Mouse (Mus musculus) adrenal gland, adult 8-10 months (tissue): ENCODE data around the gene Mrm3. TPM values are rescaled to one million over a fixed set of nuclear protein-coding genes. Genes with fewer than 3 reads are reported as not detected.

Source experiments
- DNase-seq: peaks from one replicate; pipeline ENCODE4 v3.0.0; 2022
- total RNA-seq, 4 experiments: library from RNA; stranded (reverse); gene quantifications; 2 replicates each; pipeline ENCODE4 v1.2.4; 2022

Gene Mrm3
- total RNA-seq, 4 experiments from 2014 or later, result 18.3 to 23.6 (median 20.1) TPM

GRCm38 (mm10) chr11:76253145-76253917 lies 9.8 kb downstream of the Mrm3 start:
- DNase-seq, result peak; percentile 74

GRCm38 (mm10) chr11:76253918-76254264 lies 10.4 kb downstream of the Mrm3 start:
- no peak for DNase-seq

- peak; percentile 61 for DNase-seq
Observed at GRCm38 (mm10) chr11:76255431-76256001, 12.0 kb downstream of the Mrm3 start.

- no peak for DNase-seq
Observed at GRCm38 (mm10) chr11:76256129-76256528, 12.6 kb downstream of the Mrm3 start.

GRCm38 (mm10) chr11:76257386-76257785 lies 13.9 kb downstream of the Mrm3 start:
- no peak for DNase-seq

- no peak for DNase-seq
Observed at GRCm38 (mm10) chr11:76258511-76258910, 15.0 kb downstream of the Mrm3 start.

- DNase-seq, result no peak
Observed at GRCm38 (mm10) chr11:76260208-76261050, 16.9 kb downstream of the Mrm3 start.

GRCm38 (mm10) chr11:76261224-76261623 lies 17.7 kb downstream of the Mrm3 start:
- no peak for DNase-seq

GRCm38 (mm10) chr11:76262611-76263351 lies 19.3 kb downstream of the Mrm3 start:
- DNase-seq, result no peak

GRCm38 (mm10) chr11:76267550-76267949 lies 24.0 kb downstream of the Mrm3 start:
- no peak for DNase-seq

GRCm38 (mm10) chr11:76268001-76268459 lies 24.5 kb downstream of the Mrm3 start:
- DNase-seq, result no peak

- DNase-seq, result no peak
Observed at GRCm38 (mm10) chr11:76268521-76269065, 25.1 kb downstream of the Mrm3 start.

- no peak for DNase-seq
Observed at GRCm38 (mm10) chr11:76272440-76272839, 28.9 kb downstream of the Mrm3 start.

GRCm38 (mm10) chr11:76278960-76279852 lies 35.7 kb downstream of the Mrm3 start:
- no peak for DNase-seq

GRCm38 (mm10) chr11:76279971-76280370 lies 36.5 kb downstream of the Mrm3 start:
- no peak for DNase-seq

- DNase-seq, result no peak
Observed at GRCm38 (mm10) chr11:76283841-76284240, 40.3 kb downstream of the Mrm3 start.

- no peak for DNase-seq
Observed at GRCm38 (mm10) chr11:76285431-76286075, 42.0 kb downstream of the Mrm3 start.

GRCm38 (mm10) chr11:76286534-76287126 lies 43.1 kb downstream of the Mrm3 start:
- DNase-seq, result no peak

- no peak for DNase-seq
Observed at GRCm38 (mm10) chr11:76287301-76287700, 43.8 kb downstream of the Mrm3 start.

GRCm38 (mm10) chr11:76288645-76289044 lies 45.1 kb downstream of the Mrm3 start:
- DNase-seq, result no peak
